Mouse (Mus musculus) limb, embryonic 12.5 days (tissue): ENCODE data around the gene Sipa1l3. TPM values are rescaled to one million over a fixed set of nuclear protein-coding genes. Genes with fewer than 3 reads are reported as not detected.

ENCODE experiments used
- ATAC-seq: fragments of 200-750 bp; cut with Nextera tagmentation; 2 replicates; pipeline ENCODE4 v1.8.0; 2017; ENCODE audit warnings: low read depth, moderate TSS enrichment; ENCODE audit not compliant: insufficient number of reproducible peaks, insufficient read depth, low FRiP score, low TSS enrichment
- H3K27ac ChIP-seq: fragments of 300-500 bp; sonication (generic); 2 replicates; pipeline ENCODE4 v1.5.1; 2016; ENCODE audit warnings: mild to moderate bottlenecking, moderate library complexity
- H3K27me3 ChIP-seq: fragments of 300-500 bp; sonication (generic); 2 replicates; pipeline ENCODE4 v1.6.1; 2016; ENCODE audit warnings: mild to moderate bottlenecking, moderate library complexity
- H3K36me3 ChIP-seq: fragments of 300-500 bp; sonication (generic); 2 replicates; pipeline ENCODE4 v1.6.1; 2016; ENCODE audit warnings: mild to moderate bottlenecking, moderate library complexity
- H3K4me1 ChIP-seq: fragments of 300-500 bp; sonication (generic); replicated peaks from 2 replicates; pipeline ENCODE4 v1.6.1; 2016
- H3K4me2 ChIP-seq: fragments of 300-500 bp; sonication (generic); 2 replicates; pipeline ENCODE4 v1.6.1; 2016; ENCODE audit warnings: mild to moderate bottlenecking, moderate library complexity
- H3K4me3 ChIP-seq: fragments of 300-500 bp; sonication (generic); replicated peaks from 2 replicates; pipeline ENCODE4 v1.5.1; 2016; ENCODE audit warnings: mild to moderate bottlenecking
- H3K9ac ChIP-seq: fragments of 300-500 bp; sonication (generic); replicated peaks from 2 replicates; pipeline ENCODE4 v1.6.1; 2016; ENCODE audit warnings: mild to moderate bottlenecking, moderate library complexity
- H3K9me3 ChIP-seq: fragments of 300-500 bp; sonication (generic); 2 replicates; pipeline ENCODE4 v1.6.1; 2016; ENCODE audit warnings: mild to moderate bottlenecking, moderate library complexity
- WGBS: fragments of 180-500 bp; shearing (Covaris S2); methylation state at CpG from one replicate; pipeline ENCODE4 v1.1.7; 2016; 5-methylcytosine and 5-hydroxymethylcytosine counted together
- polyA plus RNA-seq: library from polyadenylated mRNA; unstranded; fragments of >200 nt; fragmentation: Nextera tagmentation; extraction: Ambion mirVana; gene quantifications from 2 replicates; pipeline ENCODE4 v1.2.1, GENCODE M21; 2016

Gene Sipa1l3
- polyA plus RNA-seq, 1 experiment from 2014 or later: 14.0 TPM

DNA sequence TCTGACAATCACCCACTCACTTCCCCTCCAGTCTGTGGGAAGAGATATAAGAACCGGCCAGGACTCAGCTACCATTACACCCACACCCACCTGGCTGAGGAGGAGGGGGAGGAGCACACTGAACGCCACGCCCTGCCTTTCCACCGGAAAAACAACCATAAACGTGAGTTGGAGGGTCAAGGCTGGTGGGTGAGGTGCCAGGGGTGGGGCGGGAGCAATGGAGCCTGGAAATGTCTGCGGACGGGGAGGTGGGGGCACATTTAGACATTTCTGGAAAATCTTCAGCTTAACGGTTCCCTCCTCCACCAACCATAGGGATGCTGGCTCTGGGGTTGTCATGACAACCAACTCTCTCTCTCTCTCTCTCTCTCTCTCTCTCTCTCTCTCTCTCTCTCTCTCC, 205.4 kb downstream of the Sipa1l3 start:
- Histone ChIP-seq H3K4me2 (no peak overlapping the region), H3K4me3 (no peak overlapping the region), H3K36me3 (peaks cover 26% of the 10 kb centered on the region), H3K4me1 (peaks cover 81% of the 10 kb centered on the region), H3K9me3 (no peaks in the 10 kb centered on the region), H3K9ac (no peak overlapping the region), H3K27ac (0 out of 2 replicates have a peak overlapping the region, but pooled peaks have one; percentile 25), H3K27me3 (no peaks in the 10 kb centered on the region)
- WGBS: 21% methylated on average over 9 of the region's 9 CpGs
- no peak for ATAC-seq

DNA sequence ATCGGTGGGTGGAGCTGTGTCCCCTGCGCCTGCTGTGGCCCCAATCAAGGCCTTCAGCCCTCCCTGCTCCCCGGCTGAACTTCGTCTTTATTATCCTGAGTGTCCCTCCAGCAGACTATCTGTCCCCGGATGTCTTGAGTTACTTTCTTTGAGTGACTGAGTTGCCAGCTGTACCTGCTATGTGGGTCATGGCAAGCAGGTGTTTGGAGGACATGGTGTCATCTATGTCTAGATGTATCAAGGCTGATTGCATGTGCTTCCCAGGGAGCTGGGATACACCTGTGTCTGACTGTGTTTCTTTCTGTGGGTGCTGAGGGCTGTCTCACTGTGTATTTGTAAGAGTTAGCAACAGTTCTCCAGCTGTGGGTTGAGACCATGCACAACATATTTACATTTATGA, 208.7 kb downstream of the Sipa1l3 start:
- Histone ChIP-seq H3K9ac (peak overlapping the region; percentile 71), H3K9me3 (no peaks in the 10 kb centered on the region), H3K4me3 (peak overlapping the region; percentile 70), H3K4me2 (peak overlapping the region; percentile 92), H3K36me3 (peaks cover 21% of the 10 kb centered on the region), H3K27ac (peak overlapping the region; percentile 73; the same call in 1 of the 2 replicates), H3K4me1 (peaks cover 75% of the 10 kb centered on the region), H3K27me3 (peaks cover 12% of the 10 kb centered on the region; the same call in 1 of the 2 replicates)
- WGBS: 4% methylated on average over 5 of the region's 5 CpGs
- ATAC-seq: no peak

GRCm38 (mm10) chr7:29309221-29309721, 209.2 kb downstream of the Sipa1l3 start:
- Histone ChIP-seq H3K4me3 (peak overlapping the region; percentile 70), H3K27ac (peak overlapping the region; percentile 73), H3K4me2 (peak overlapping the region; percentile 92), H3K9ac (peak overlapping the region; percentile 71), H3K36me3 (peaks cover 17% of the 10 kb centered on the region), H3K4me1 (peaks cover 74% of the 10 kb centered on the region), H3K9me3 (no peaks in the 10 kb centered on the region), H3K27me3 (peaks cover 12% of the 10 kb centered on the region; the same call in 1 of the 2 replicates)
- 0% methylated on average over 36 of the region's 36 CpGs for WGBS
- ATAC-seq: 0 out of 2 replicates have a peak, but pooled peaks have one; percentile 10

GRCm38 (mm10) chr7:29307350-29308104, 210.9 kb downstream of the Sipa1l3 start:
- no peaks in the 10 kb centered on the region for H3K9me3 ChIP-seq

GRCm38 (mm10) chr7:29306619-29307018, 211.8 kb downstream of the Sipa1l3 start:
- Histone ChIP-seq H3K4me2 (peak overlapping the region; percentile 98; the same call in 1 of the 2 replicates), H3K27ac (no peak overlapping the region), H3K27me3 (peaks cover 17% of the 10 kb centered on the region; the same call in 1 of the 2 replicates), H3K9ac (no peak overlapping the region), H3K4me3 (no peak overlapping the region), H3K4me1 (peaks cover 62% of the 10 kb centered on the region), H3K36me3 (peaks cover 9% of the 10 kb centered on the region), H3K9me3 (no peaks in the 10 kb centered on the region)
- 27% methylated on average over 7 of the region's 7 CpGs for WGBS
- no peak for ATAC-seq

More at GRCm38 (mm10) chr7:29307350-29308104, 210.9 kb downstream of the Sipa1l3 start:
- Histone ChIP-seq H3K27ac (peak overlapping the region; percentile 45; the same call in 1 of the 2 replicates), H3K4me2 (peak overlapping the region; percentile 92), H3K36me3 (peaks cover 14% of the 10 kb centered on the region), H3K4me1 (peaks cover 63% of the 10 kb centered on the region), H3K4me3 (peak overlapping the region; percentile 70), H3K9ac (peak overlapping the region; percentile 62), H3K27me3 (peaks cover 17% of the 10 kb centered on the region; the same call in 1 of the 2 replicates)
- peak; percentile 48 for ATAC-seq
- 2% methylated on average over 42 of the region's 42 CpGs for WGBS

DNA sequence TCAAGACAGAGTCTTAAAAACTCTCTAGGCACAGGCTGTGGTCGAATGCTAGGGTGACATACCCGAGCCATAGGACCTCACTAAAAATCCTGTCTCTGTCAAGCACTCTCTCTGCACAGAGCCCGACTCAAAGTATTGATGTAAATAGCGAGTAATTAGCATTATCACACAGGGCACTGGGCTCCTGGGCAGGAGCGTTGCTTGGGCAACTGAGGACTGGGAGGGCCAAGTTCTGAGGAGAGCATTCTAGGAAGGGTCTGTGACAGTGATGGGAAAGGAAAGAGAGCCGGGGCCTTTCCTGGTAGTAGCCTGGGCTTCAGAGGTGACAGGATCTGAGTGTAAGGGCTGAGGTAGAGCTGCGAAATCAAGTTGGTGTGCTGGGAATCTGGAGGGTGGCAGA, 212.3 kb downstream of the Sipa1l3 start:
- peak overlapping the region; percentile 98; the same call in 1 of the 2 replicates for H3K4me2 ChIP-seq
- H3K9ac ChIP-seq: no peak overlapping the region
- H3K9me3 ChIP-seq: no peaks in the 10 kb centered on the region
- peaks cover 63% of the 10 kb centered on the region for H3K4me1 ChIP-seq
- peaks cover 4% of the 10 kb centered on the region for H3K36me3 ChIP-seq
- peaks cover 17% of the 10 kb centered on the region; the same call in 1 of the 2 replicates for H3K27me3 ChIP-seq
- no peak overlapping the region for H3K27ac ChIP-seq
- ATAC-seq: no peak
- WGBS: 36% methylated on average over 7 of the region's 7 CpGs
- no peak overlapping the region for H3K4me3 ChIP-seq

DNA sequence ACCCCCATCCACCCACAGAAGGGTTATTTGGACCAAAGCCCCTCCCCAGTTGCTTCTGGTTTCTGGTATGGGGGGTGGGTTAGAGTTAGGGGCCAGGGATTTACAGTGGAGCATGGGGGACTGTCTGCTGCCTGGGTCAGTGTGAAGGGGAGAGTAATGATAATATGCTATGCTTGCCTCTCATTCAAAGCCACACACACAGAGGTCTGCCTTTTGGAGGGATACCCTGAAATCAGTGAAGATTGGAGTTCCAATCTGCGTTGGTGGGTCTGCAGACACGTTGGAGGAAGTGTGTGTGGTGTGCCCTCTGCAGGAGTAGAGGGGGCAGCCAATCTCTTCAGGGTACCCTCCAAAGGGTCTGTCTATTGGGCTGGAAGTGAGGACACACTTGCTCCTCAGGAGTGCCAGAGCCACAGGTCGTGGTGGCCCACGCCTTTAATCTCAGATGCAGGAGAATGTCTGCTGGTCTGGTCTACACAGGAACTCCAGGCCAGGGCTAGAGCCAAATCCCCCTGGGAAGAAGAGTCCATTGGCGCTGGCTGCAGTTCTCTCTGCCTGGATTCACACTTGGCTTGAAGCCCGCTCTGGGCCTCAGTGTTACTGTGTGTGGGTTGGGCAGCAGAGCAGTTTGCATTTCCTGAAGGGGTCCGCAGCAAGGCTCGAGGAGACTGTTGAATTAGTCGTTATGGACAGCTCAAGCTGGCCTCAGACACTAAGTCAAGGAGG, 213.0 kb downstream of the Sipa1l3 start:
- H3K9me3 ChIP-seq: no peaks in the 10 kb centered on the region
- H3K4me1 ChIP-seq: peaks cover 63% of the 10 kb centered on the region
- peak overlapping the region; percentile 98 for H3K4me2 ChIP-seq
- no peak for ATAC-seq
- H3K4me3 ChIP-seq: peak overlapping the region; percentile 61
- H3K9ac ChIP-seq: peak overlapping the region; percentile 71
- H3K36me3 ChIP-seq: no peaks in the 10 kb centered on the region
- H3K27ac ChIP-seq: 0 out of 2 replicates have a peak overlapping the region, but pooled peaks have one; percentile 13
- 21% methylated on average over 9 of the region's 9 CpGs for WGBS
- peaks cover 17% of the 10 kb centered on the region; the same call in 1 of the 2 replicates for H3K27me3 ChIP-seq

DNA sequence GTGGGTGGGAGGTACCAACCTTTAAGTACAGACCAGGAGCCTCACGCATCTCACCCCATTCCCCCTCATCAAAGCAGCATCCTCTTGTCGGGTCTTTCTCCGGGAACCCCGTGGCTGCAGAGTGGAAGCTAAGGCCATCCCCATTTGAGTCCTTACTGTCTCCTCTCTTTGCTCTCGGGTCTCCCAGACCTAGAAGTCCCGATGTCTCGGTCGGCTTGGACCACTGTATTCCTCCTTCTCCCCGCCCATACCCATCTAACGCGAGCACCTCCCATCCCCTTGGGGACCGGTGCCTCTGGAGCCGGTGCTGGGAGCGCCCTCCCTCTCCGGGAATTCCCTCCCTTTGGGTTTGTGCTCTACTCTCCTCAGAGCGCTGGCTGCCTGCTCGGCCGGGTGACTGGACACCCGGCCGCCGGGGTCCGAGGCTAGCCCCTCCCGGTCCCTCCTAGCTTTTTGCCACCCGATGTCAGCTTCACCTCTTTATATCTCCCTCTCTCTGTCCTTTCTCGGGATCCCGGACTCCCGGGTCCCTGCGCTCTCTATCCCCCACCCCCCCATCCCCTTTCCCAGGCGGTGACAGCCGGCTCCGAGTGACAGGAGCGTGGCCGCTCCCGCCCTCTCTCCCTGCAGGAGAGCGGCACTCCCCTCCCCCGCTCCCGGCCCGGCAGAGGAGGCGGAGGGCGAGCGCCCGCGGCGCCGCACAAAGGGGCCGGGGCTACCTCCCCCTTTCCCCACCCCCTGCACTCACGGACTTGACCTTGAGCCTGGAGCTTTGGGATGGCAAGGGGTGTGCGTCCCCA, 213.8 kb downstream of the Sipa1l3 start:
- no peak for ATAC-seq
- peaks cover 17% of the 10 kb centered on the region; the same call in 1 of the 2 replicates for H3K27me3 ChIP-seq

DNA sequence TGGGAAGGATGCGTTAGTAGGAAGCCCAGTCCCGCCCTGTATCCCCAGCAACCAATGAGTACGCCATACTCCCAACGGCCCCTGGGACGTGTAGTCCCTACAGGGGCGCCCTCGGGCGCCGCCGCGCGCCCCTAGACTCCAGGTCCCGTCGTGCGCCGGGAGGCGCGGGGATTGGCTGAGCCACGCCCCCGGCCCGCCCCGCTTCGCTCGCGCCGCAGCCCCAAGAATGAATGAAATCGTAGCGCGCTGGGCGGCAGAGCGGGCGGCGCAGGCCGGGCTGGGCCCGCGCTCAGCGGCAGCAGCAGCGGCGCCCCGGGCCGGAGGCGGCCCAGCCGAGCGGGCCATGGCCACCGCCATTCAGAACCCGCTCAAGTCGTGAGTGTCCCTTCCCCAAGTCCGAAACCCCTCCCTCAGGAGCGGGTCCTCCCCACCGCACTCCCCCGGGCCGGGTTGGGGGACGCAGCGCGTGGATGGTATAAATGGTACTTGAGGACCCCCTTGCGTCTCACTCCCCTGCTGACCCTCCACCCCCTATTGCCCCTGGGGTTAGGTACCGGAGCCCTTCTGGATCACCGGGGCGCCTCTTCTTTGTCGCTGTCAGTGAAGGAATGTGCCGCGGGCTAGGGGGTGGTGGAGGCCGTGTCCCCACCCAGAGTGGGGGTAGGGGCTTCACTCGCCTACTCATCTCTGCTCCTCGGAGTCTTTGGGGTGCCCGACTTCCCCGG, 214.5 kb downstream of the Sipa1l3 start, which contains the start of gene Dpf1:
Dpf1 (plus strand) TSS at position 214 of the 725 bp plus-strand sequence.
- no peak within 1 kb of the TSS for H3K27ac ChIP-seq
- peak within 1 kb of the TSS; percentile 71 for H3K9ac ChIP-seq
- ATAC-seq: peak; percentile 71
- peak within 1 kb of the TSS; percentile 61 for H3K4me3 ChIP-seq
- peaks cover 50% of the 10 kb centered on the region for H3K4me1 ChIP-seq
- under 1% methylated on average over 62 of the region's 67 CpGs for WGBS
- no peaks in the 10 kb centered on the region for H3K9me3 ChIP-seq
- H3K36me3 ChIP-seq: no peaks in the 10 kb centered on the region
- H3K4me2 ChIP-seq: peak within 1 kb of the TSS; percentile 98
- peaks cover 17% of the 10 kb centered on the region; the same call in 1 of the 2 replicates for H3K27me3 ChIP-seq

More for the DNA sequence above, 213.8 kb downstream of the Sipa1l3 start:
- Histone ChIP-seq H3K36me3 (no peaks in the 10 kb centered on the region), H3K27ac (no peak overlapping the region), H3K9me3 (no peaks in the 10 kb centered on the region), H3K9ac (peak overlapping the region; percentile 71), H3K4me2 (peak overlapping the region; percentile 98), H3K4me1 (peaks cover 57% of the 10 kb centered on the region), H3K4me3 (peak overlapping the region; percentile 61)
- WGBS: under 1% methylated on average over 48 of the region's 48 CpGs

DNA sequence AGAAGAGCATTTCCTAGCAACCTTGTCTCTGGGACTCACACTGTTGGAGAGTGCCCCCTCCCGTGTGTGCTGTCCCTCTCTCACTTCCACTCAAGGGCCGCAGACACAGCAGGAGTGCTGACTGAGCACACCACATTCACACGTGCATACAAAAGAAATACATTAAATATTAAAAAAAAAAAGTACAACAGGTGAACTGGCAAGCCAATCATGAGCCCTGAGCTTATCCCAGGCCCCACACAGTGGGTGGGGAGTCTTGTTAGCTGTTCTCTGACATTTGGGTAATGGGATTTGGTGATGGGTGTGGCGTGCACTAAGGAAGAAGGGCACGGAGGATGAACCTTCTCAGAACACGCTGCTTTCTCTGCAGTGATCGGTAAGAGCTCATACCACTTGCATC, 215.8 kb downstream of the Sipa1l3 start:
- ATAC-seq: no peak
- Histone ChIP-seq H3K4me1 (peaks cover 41% of the 10 kb centered on the region), H3K4me2 (no peak overlapping the region), H3K27ac (no peak overlapping the region), H3K36me3 (no peaks in the 10 kb centered on the region), H3K9me3 (no peaks in the 10 kb centered on the region), H3K27me3 (peaks cover 17% of the 10 kb centered on the region; the same call in 1 of the 2 replicates), H3K9ac (no peak overlapping the region), H3K4me3 (no peak overlapping the region)
- WGBS: 73% methylated on average over 7 of the region's 7 CpGs
